Mouse (Mus musculus) heart, adult 11 months (tissue): ENCODE measurements around the gene Gm3417.

ENCODE experiments used
- DNase-seq: peaks from one replicate; pipeline ENCODE4 v3.0.0; 2022

Gene Gm3417

GRCm38 (mm10) chr17:14958686-14959327, 19.8 kb downstream of the Gm3417 start:
- DNase-seq = peak; percentile 83

- DNase-seq = peak; percentile 96
Measured at GRCm38 (mm10) chr17:14953452-14953851, 25.1 kb downstream of the Gm3417 start.

- peak; percentile 68 for DNase-seq
Measured at GRCm38 (mm10) chr17:14949161-14949827, 29.3 kb downstream of the Gm3417 start.

- DNase-seq = no peak
Measured at GRCm38 (mm10) chr17:14944551-14944950, 34.0 kb downstream of the Gm3417 start.

GRCm38 (mm10) chr17:14943729-14944059, 34.9 kb downstream of the Gm3417 start:
- DNase-seq = no peak

GRCm38 (mm10) chr17:14943009-14943728, 35.4 kb downstream of the Gm3417 start, which contains the start of the genes Wdr27 and 1600012H06Rik:
Gene Wdr27 (minus strand): TSS chr17:14943158.
Gene 1600012H06Rik (plus strand): TSS chr17:14943184.
- DNase-seq = peak; percentile 100

- DNase-seq = peak; percentile 92
Measured at GRCm38 (mm10) chr17:14942181-14942580, 36.4 kb downstream of the Gm3417 start.

GRCm38 (mm10) chr17:14935841-14936605, 42.6 kb downstream of the Gm3417 start:
- DNase-seq = no peak

GRCm38 (mm10) chr17:14935280-14935679, 43.3 kb downstream of the Gm3417 start:
- DNase-seq = peak; percentile 87

- no peak for DNase-seq
Measured at GRCm38 (mm10) chr17:14931469-14931868, 47.1 kb downstream of the Gm3417 start.

GRCm38 (mm10) chr17:14930697-14931096, 47.9 kb downstream of the Gm3417 start:
- DNase-seq = peak; percentile 29

- peak; percentile 55 for DNase-seq
Measured at GRCm38 (mm10) chr17:14928631-14929030, 50.0 kb downstream of the Gm3417 start.

- DNase-seq = no peak
Measured at GRCm38 (mm10) chr17:14927644-14928218, 50.9 kb downstream of the Gm3417 start.

GRCm38 (mm10) chr17:14921582-14921981, 57.0 kb downstream of the Gm3417 start:
- DNase-seq = no peak

- DNase-seq = no peak
Measured at GRCm38 (mm10) chr17:14917866-14918265, 60.7 kb downstream of the Gm3417 start.

GRCm38 (mm10) chr17:14914401-14914800, 64.2 kb downstream of the Gm3417 start:
- peak; percentile 79 for DNase-seq
